Mouse (Mus musculus) retina, embryonic 14.5 days (tissue): ENCODE data around the gene Camk1d.

Experiments used
- DNase-seq: peaks from one replicate; pipeline ENCODE4 v3.0.0-alpha.2; 2015; ENCODE audit warnings: low spot score

The Camk1d gene

GRCm38 (mm10) chr2:5707871-5708733, 6.2 kb downstream of the Camk1d start:
- DNase-seq: peak; percentile 33

GRCm38 (mm10) chr2:5706618-5707017, 7.7 kb downstream of the Camk1d start:
- DNase-seq: no peak

DNA sequence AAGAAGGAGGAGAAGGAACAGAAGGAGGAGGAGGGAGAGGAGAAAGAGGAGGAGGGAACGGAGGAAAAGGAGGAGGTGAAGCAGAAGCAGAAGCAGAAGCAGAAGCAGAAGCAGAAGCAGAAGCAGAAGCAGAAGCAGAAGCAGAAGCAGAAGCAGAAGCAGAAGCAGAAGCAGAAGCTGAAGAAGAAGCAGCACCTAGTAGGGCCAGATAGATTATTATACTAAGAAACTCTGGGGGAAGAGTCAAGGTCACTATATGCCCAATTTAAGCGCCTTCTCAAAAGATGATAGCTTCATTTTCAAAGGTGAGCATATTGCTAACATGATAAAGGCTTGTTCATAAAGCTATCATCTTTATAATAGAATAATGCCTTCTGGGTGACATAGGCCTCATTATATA, 11.9 kb downstream of the Camk1d start:
- no peak for DNase-seq

- no peak for DNase-seq
Observed at GRCm38 (mm10) chr2:5700931-5701330, 13.4 kb downstream of the Camk1d start.

DNA sequence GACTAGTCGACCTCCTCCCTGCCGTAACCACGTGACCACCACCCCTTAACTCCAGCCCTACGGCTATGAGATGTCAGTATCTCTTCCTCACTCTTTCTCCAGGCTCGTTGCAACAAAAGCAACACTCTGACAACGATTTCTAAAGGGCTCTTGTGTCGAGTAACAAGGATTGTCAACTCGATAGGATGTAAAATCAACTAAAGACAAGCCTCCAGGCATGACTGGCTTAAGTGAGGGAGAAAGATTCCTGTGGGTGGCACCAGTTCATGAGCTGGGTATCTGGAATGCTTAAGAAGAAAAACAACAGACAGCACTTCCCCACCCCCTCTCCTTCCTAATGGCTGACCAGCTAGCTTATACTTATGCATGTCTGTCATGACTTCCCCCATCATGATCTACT, 15.9 kb downstream of the Camk1d start:
- no peak for DNase-seq

- no peak for DNase-seq
Observed at GRCm38 (mm10) chr2:5694094-5694493, 20.2 kb downstream of the Camk1d start.

DNA sequence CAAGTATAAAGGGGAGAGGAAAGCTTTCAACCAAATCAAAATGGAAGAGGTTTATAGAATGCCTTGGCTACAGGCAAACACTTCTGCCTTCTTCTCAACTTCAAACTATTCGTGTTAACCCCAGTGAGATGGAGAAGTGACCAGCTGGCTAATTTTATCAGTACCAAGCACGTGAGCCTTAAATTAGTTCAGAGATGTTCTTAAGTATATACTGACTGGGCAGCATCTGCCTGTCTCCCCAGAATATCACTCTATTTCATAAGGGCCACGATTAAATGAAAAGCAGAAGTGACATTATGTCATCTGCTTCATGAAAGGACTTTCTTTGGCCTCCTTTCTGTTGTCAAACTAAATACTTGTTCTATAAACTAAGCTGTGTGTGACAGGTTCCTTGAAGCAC, 22.6 kb downstream of the Camk1d start:
- DNase-seq: no peak

- DNase-seq: no peak
Observed at GRCm38 (mm10) chr2:5683366-5683765, 30.9 kb downstream of the Camk1d start.

DNA sequence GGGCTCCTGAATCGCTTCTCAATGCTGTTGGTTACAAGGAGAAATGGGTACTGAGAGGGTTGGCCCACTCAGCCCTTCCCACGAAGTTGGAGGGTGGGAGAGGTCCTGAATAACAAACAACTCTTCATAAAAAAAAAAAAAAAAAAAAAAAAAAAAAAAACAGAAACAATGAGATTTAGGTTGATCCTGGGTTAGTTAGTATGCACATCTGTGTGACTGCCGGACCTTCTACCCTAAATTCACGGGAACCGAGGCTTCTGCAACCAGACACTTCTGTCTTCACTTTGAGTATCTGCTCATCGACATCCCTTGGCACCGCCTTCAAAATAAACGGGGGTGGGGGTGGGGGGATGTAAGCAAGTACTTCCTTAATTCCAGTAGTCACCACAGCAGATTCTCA, 32.4 kb downstream of the Camk1d start:
- no peak for DNase-seq

GRCm38 (mm10) chr2:5681302-5681701, 33.0 kb downstream of the Camk1d start:
- DNase-seq: no peak

- DNase-seq: no peak
Observed at GRCm38 (mm10) chr2:5679055-5679454, 35.3 kb downstream of the Camk1d start.

DNA sequence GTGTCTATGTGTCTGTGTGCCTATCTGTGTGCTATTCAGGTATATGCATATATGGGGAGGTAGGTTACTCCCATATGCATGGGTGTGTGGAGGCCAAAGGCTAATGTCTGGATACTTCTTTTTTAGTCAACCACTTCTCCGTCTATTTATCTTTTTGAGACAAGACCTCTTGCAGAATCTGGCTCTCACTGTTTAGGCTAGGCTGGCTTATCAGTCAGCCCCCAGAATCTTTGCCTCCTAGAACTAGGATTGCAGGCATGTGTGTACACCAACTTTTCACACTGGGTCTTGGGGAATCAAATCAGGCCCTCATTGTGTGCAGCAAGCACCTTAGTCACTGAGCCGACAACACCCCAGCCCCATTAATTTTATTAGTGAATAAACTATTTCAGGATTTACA, 36.8 kb downstream of the Camk1d start:
- no peak for DNase-seq

DNA sequence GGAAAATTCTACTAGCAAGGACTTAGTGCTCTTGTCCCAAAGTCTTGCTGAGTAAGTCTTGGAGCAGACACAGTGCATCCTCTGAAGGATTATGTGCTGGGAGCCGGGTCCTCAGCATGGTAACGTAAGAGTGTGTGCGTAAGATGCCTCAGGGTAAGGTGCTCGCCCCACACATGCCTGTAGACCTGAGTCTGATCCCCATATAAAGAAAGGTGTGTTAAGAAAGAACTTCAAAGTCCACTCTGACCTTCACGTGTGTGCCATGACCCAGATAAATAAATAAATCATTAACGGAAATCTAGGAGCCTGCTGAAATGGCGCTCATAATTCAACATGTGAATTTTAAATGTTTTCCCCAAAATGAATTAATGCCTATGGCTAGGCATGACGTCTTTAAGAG, 37.5 kb downstream of the Camk1d start:
- DNase-seq: no peak

- no peak for DNase-seq
Observed at GRCm38 (mm10) chr2:5676143-5676483, 38.2 kb downstream of the Camk1d start.

GRCm38 (mm10) chr2:5675431-5676142, 38.7 kb downstream of the Camk1d start:
- DNase-seq: no peak

GRCm38 (mm10) chr2:5674512-5674911, 39.8 kb downstream of the Camk1d start:
- DNase-seq: no peak

GRCm38 (mm10) chr2:5673816-5674215, 40.5 kb downstream of the Camk1d start:
- DNase-seq: no peak

GRCm38 (mm10) chr2:5672906-5673589, 41.3 kb downstream of the Camk1d start:
- DNase-seq: no peak

GRCm38 (mm10) chr2:5670146-5670545, 44.2 kb downstream of the Camk1d start:
- no peak for DNase-seq

DNA sequence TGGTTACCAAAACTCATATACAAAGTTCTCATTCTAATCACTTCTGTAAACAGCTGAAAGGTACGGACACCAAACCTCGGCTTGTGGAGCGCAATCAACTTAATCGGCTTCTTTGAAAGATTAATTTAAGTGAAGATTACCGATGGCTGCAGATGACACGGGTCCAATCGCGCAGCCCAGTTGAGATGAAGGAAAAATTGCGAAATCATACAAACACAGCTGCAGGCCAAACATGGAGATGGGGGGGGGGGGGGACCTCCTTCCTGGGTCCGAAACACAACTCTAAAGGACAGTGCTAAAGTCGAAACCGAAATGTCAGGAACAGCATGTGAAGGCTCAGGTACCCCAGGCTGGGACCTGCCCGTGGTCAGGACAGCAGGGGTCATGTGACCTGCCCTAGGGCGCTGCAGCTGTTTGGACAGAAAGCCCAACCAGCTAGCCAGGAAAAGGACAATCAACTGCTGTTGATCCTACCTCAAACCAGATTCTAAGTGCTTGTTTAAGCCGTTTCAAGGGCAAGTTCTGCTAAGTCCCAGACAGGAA, 44.7 kb downstream of the Camk1d start:
- no peak for DNase-seq

DNA sequence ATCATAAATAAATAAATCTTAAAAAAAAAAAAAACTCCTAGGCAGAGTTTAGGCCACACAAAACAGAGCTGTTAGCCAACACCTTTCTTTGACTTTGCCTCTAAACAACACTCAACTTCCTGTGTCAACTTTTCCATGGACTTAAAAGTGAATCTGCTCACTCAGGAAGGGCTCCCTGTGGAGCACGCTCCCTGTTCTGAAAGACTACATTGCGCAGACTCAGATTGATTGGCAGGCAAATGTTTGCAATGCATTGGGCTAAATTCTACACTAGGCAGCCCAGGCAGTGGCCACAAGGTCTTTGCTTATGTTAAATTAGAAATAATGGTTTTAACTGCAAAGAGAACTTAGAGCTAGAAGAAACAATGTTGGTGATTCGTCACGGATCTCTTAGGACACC, 45.4 kb downstream of the Camk1d start:
- no peak for DNase-seq

GRCm38 (mm10) chr2:5663499-5663898, 50.8 kb downstream of the Camk1d start:
- DNase-seq: no peak

- no peak for DNase-seq
Observed at GRCm38 (mm10) chr2:5661946-5662345, 52.4 kb downstream of the Camk1d start.
